Mouse (Mus musculus) embryo, embryonic 11.5 days (tissue): ENCODE measurements around the gene Col19a1.

Experiments used
- DNase-seq: peaks from one replicate; pipeline ENCODE4 v3.0.0-alpha.2; 2012; ENCODE audit warnings: low read depth, low spot score

Gene Col19a1

DNA sequence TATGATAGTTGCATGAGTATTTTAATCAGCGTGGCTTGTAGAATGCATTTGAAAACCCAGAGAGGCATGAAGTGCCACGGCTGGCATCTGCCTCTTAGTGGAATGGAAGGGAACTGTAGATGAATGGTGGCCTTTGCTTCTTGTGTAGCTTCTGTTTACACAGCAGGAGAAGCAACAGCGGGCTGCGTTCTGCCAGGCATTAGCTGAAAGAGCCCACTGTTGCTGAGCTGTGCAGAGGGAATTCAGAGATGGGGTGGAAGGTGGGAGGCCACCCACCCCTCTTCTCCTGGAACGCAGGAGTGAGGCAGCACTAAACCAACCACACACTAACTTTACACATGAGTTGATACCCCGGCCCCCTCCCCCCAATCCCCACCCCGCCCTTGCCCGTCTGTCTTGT, 356.8 kb downstream of the Col19a1 start:
- no peak for DNase-seq

GRCm38 (mm10) chr1:24229552-24229951, 357.7 kb downstream of the Col19a1 start:
- no peak for DNase-seq

DNA sequence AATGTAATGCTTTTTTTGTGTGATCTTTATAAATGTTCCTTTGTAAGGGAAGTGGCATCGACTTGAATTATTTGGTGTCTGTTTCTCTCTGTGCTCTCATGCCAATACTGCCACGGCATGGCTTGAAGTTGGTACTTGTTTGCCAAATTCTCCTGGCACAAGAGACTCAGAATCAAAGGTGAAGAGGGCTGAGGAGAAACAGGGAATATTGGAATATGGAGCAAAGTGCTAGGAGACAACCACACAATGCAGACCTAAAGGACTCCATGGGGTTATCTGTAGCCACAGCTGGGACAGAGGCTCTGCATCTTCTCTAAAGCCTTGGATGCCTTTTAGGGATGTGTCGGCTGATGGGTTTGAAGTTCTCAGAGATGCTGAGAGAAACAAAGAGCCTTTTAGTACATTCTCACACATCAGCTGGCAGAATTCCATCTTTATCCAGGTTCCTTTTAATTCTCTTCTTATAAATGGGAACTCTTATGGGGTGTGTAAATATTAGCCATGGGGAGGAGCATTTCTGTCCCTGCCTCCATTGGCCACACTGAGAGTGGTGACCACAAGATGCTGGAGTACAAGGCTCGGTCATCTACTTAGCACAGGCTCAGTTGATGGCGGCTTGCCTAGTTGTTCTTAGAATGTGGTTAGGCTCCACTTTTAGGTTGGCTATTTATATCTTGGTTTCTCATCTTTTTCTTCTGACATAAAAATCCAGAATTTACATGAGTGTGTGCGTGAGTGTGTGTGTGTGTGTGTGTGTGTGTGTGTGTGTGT, 360.1 kb downstream of the Col19a1 start:
- DNase-seq, result no peak

GRCm38 (mm10) chr1:24225825-24226526, 361.3 kb downstream of the Col19a1 start:
- DNase-seq, result no peak

DNA sequence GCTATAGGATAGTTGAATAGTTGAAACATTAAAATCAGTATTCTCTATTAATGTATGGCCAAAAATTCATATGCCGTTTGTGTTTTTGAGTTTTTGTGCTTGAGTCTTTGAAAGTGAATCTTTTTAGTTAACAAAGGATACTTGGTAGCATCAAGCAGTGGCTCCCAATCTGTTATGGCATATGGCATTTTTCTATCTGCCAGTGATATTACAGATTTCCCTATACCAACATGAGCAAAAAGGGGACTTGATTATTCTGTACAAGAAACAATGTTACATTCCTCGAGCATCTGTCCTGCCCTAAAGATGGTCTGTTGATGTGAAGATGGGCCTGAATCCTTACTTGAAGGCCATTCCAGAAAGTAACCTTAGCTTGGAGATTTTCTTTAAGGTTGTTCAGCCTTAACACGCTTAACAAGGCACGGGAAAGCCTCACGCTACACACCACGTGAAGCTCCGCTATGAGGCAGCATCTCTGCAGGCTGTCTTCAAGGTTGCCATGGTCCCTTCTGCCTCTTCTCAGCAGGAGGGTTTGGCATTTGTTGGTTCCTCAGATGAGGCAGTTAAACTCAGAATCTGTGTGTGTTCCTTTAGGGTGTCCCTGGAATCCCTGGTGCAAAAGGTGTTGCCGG, 364.2 kb downstream of the Col19a1 start:
- no peak for DNase-seq

GRCm38 (mm10) chr1:24222231-24222630, 365.0 kb downstream of the Col19a1 start:
- DNase-seq, result no peak

DNA sequence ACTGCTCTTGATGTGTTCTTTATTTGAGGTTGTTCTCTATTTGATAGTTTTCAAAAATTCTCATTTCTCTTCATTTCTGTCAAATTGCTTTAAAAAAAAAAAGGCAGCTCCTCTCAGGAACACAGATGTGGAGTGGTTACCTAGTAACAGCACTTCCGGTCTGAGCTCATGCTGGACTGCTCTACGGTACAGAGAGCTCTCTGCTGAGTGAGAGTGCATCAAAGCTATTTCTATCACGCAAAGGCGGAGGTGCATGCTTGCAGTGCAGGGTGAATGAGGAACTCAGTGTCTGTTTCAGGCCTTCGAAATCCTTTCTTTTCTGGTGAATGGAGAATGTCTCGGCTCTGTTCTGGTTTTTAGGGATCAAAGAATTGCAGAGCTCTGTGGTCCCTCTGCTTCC, 368.2 kb downstream of the Col19a1 start:
- DNase-seq, result no peak
